Comparison of ENCODE assay signal across 8 mouse cellular contexts in the genomic region with DNA sequence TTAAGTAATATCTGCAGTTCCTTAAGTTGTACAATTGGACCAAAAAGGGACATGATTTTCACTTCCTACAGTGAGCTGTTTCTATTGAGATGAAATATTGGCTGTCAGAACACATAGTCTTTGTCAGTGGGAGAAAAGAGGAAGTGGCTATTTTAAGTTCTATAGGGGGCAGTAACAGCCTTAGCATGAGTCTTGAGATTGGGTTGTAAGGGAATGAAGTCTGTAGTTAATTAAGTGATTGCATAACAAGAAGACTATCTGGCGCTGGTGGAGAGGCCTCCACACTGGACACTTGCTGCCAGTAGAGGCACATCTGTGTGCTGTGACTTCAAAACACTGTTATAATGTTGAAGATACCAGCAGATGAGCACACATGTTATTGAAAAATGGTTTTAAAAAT.
DNase-seq lines count a peak whose midpoint lies in the region; ATAC-seq and TF ChIP-seq lines count a peak whose summit lies in the region.

No protein-coding gene starts in this region.

- no peaks in the 10 kb centered on the region for H3K9me3 ChIP-seq in heart, embryonic 12.5 days (replicated peaks)
- no peaks in the 10 kb centered on the region for H3K9me3 ChIP-seq in liver, embryonic 14.5 days (ENCODE audit: control insufficient read depth, low read length)
- H3K9me3 ChIP-seq in hindbrain, embryonic 13.5 days, result no peaks in the 10 kb centered on the region

- H3K4me3 ChIP-seq in heart, embryonic 12.5 days, result no peak overlapping the region
- no peak overlapping the region for H3K4me3 ChIP-seq in liver, embryonic 14.5 days (ENCODE audit: insufficient read depth in 1 of 2, low read depth in 2 of 2, low read length in 2 of 2)
- H3K4me3 ChIP-seq in hindbrain, embryonic 13.5 days, result no peak overlapping the region

- no peak overlapping the region for H3K4me2 ChIP-seq in heart, embryonic 12.5 days
- H3K4me2 ChIP-seq in liver, embryonic 14.5 days (ENCODE audit: low read depth), result no peak overlapping the region
- no peak overlapping the region for H3K4me2 ChIP-seq in hindbrain, embryonic 13.5 days

- H3K9ac ChIP-seq in heart, embryonic 12.5 days, result no peak overlapping the region
- no peak overlapping the region for H3K9ac ChIP-seq in liver, embryonic 14.5 days (replicated peaks)
- no peak overlapping the region for H3K9ac ChIP-seq in hindbrain, embryonic 13.5 days

- no peak overlapping the region for H3K27ac ChIP-seq in heart, embryonic 12.5 days (ENCODE audit: poor library complexity, severe bottlenecking)
- H3K27ac ChIP-seq in liver, embryonic 14.5 days, result no peak overlapping the region
- no peak overlapping the region for H3K27ac ChIP-seq in hindbrain, embryonic 13.5 days

- H3K4me1 ChIP-seq in heart, embryonic 12.5 days (replicated peaks), result peaks cover 10% of the 10 kb centered on the region
- no peaks in the 10 kb centered on the region for H3K4me1 ChIP-seq in liver, embryonic 14.5 days (replicated peaks; ENCODE audit: control insufficient read depth in 2 of 2, insufficient read depth in 2 of 2, low read length in 1 of 2)
- H3K4me1 ChIP-seq in hindbrain, embryonic 13.5 days (replicated peaks), result no peaks in the 10 kb centered on the region

- no peak; the same call in 1 of the 2 replicates for TF ChIP-seq CTCF in liver, embryonic 14.5 days (IDR thresholded peaks at IDR 0.05; ENCODE audit: low read depth)

- TF ChIP-seq EP300 in liver, embryonic 14.5 days (IDR thresholded peaks at IDR 0.05; ENCODE audit: low read depth), result no peak

- H3K27me3 ChIP-seq in heart, embryonic 12.5 days (replicated peaks), result no peaks in the 10 kb centered on the region
- H3K27me3 ChIP-seq in liver, embryonic 14.5 days (ENCODE audit: control insufficient read depth, insufficient read depth, low read length), result no peaks in the 10 kb centered on the region
- H3K27me3 ChIP-seq in hindbrain, embryonic 13.5 days, result no peaks in the 10 kb centered on the region

- H3K36me3 ChIP-seq in heart, embryonic 12.5 days, result no peaks in the 10 kb centered on the region
- H3K36me3 ChIP-seq in liver, embryonic 14.5 days (replicated peaks; ENCODE audit: control insufficient read depth, insufficient read depth, low read depth), result no peaks in the 10 kb centered on the region
- H3K36me3 ChIP-seq in hindbrain, embryonic 13.5 days, result no peaks in the 10 kb centered on the region

- no peak for ATAC-seq in heart, embryonic 12.5 days (ENCODE audit: insufficient number of reproducible peaks, low FRiP score)
- no peak for ATAC-seq in liver, embryonic 14.5 days (ENCODE audit: insufficient read depth)
- no peak for ATAC-seq in hindbrain, embryonic 13.5 days (ENCODE audit: low FRiP score)

- WGBS in heart, embryonic 12.5 days, result 56% methylated on average over 1 of the region's 1 CpGs
- WGBS in liver, embryonic 14.5 days (ENCODE audit: insufficient replicate concordance), result 9% methylated on average over 1 of the region's 1 CpGs
- WGBS in hindbrain, embryonic 13.5 days, result 68% methylated on average over 1 of the region's 1 CpGs

- peak; percentile 93 for DNase-seq in heart, adult 11 months
- peak; percentile 5 for DNase-seq in 416B (ENCODE audit: low read depth)
- DNase-seq in forelimb bud, embryonic 11.5 days (ENCODE audit: low read depth, low spot score), result peak; percentile 18
- peak in 2 of 3 experiments; percentile 1 to 6 for DNase-seq in liver, embryonic 14.5 days (ENCODE audit: low read depth in 3 of 3, low spot score in 3 of 3)
- DNase-seq in adrenal gland, postnatal 4 days (ENCODE audit: low spot score in 2 of 2), result no peak
- no peak for DNase-seq in right cerebral cortex, postnatal 4 days

Comparison
In these comparisons a context has a peak if more than half of its experiments do, and no peak if none do; other contexts are left out.
1. DNase-seq: peak in heart, adult 11 months (single experiment), 416B (single experiment), forelimb bud, embryonic 11.5 days (single experiment) and liver, embryonic 14.5 days (2 of 3); none in adrenal gland, postnatal 4 days (0 of 2) and right cerebral cortex, postnatal 4 days (single experiment).